Mouse (Mus musculus) cortical plate, adult 2 months (tissue): Measurements from ENCODE around the gene Ap2a2.

ENCODE experiments used
- CTCF ChIP-seq: fragments of 200-500 bp; IDR thresholded peaks from 2 replicates; pipeline ENCODE4 v1.5.1; 2011; ENCODE audit warnings: mild to moderate bottlenecking, control low read depth, low read length; ENCODE audit not compliant: insufficient read depth; ENCODE audit errors: extremely low read depth
- POLR2A ChIP-seq: fragments of 200-500 bp; IDR thresholded peaks from 2 replicates; pipeline ENCODE4 v1.6.1; 2011; ENCODE audit warnings: mild to moderate bottlenecking, low read length, control low read depth; ENCODE audit not compliant: insufficient read depth; ENCODE audit errors: extremely low read depth

DNA sequence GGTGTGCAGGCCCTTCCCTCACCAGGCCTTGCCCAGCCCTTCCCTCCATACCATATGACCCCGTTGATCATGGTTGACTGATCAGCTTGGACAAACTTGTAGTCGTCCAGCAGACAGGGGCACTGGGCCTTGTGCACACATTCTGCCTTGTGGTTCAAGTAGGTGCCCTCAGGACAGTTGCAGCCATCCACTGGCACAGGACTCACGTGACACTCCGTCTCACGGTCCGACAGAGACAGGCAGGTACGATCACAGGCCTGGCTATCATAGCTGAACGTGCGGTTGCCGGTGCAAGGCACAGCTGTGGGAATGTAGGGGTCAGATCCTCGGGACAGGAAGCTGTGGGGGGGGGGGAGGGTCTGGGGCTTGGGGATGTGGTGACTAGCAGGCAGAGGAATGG lies 85.8 kb downstream of the Ap2a2 start:
- TF ChIP-seq POLR2A = no peak
- no peak for TF ChIP-seq CTCF
